7 mouse cellular contexts compared by ENCODE assay signal in genomic region chr11:87109519-87110171, GRCm38 (mm10). TPM values are rescaled to one million over a fixed set of nuclear protein-coding genes. Genes with fewer than 3 reads are reported as not detected.
DNase-seq lines count a peak whose midpoint lies in the region; ATAC-seq lines count a peak whose summit lies in the region.

No protein-coding gene starts in this region.

- H3K4me2 ChIP-seq in heart, embryonic 13.5 days = peak overlapping the region; percentile 76
- H3K4me2 ChIP-seq in limb, embryonic 13.5 days (replicated peaks) = peak overlapping the region; percentile 73

- peaks cover 45% of the 10 kb centered on the region for H3K36me3 ChIP-seq in heart, embryonic 13.5 days
- H3K36me3 ChIP-seq in limb, embryonic 13.5 days = peaks cover 29% of the 10 kb centered on the region

- H3K9ac ChIP-seq in heart, embryonic 13.5 days = peak overlapping the region; percentile 98
- H3K9ac ChIP-seq in limb, embryonic 13.5 days = peak overlapping the region; percentile 99

- peak; percentile 44 for DNase-seq in thymus, postnatal 14 days
- no peak for DNase-seq in thymus, postnatal 0 days (ENCODE audit: low spot score)

- peak overlapping the region; percentile 77 for H3K27ac ChIP-seq in brown adipose tissue, adult 24 weeks (replicated peaks; ENCODE audit: low read depth, low read length)
- peak overlapping the region; percentile 98 for H3K27ac ChIP-seq in heart, embryonic 13.5 days (replicated peaks)
- H3K27ac ChIP-seq in limb, embryonic 13.5 days = peak overlapping the region; percentile 97

- H3K4me1 ChIP-seq in brown adipose tissue, adult 24 weeks (ENCODE audit: control insufficient read depth, insufficient read depth, insufficient read length, low read length) = no peaks in the 10 kb centered on the region
- H3K4me1 ChIP-seq in heart, embryonic 13.5 days = peaks cover 35% of the 10 kb centered on the region
- peaks cover 33% of the 10 kb centered on the region for H3K4me1 ChIP-seq in limb, embryonic 13.5 days

- no peaks in the 10 kb centered on the region for H3K9me3 ChIP-seq in heart, embryonic 13.5 days
- no peaks in the 10 kb centered on the region for H3K9me3 ChIP-seq in limb, embryonic 13.5 days

- peak overlapping the region; percentile 75 for H3K4me3 ChIP-seq in brown adipose tissue, adult 24 weeks (ENCODE audit: insufficient read depth, low read depth, low read length)
- H3K4me3 ChIP-seq in heart, embryonic 13.5 days = peak overlapping the region; percentile 96
- H3K4me3 ChIP-seq in limb, embryonic 13.5 days = peak overlapping the region; percentile 99

- WGBS in heart, embryonic 13.5 days = under 1% methylated on average over 42 of the region's 42 CpGs
- under 1% methylated on average over 42 of the region's 42 CpGs for WGBS in limb, embryonic 13.5 days

- H3K27me3 ChIP-seq in heart, embryonic 13.5 days (replicated peaks) = no peaks in the 10 kb centered on the region
- H3K27me3 ChIP-seq in limb, embryonic 13.5 days = no peaks in the 10 kb centered on the region

- no peak for ATAC-seq in heart, embryonic 13.5 days (ENCODE audit: extremely low read depth, insufficient number of reproducible peaks, low FRiP score, low TSS enrichment)
- ATAC-seq in limb, embryonic 13.5 days (ENCODE audit: low FRiP score, low read depth) = no peak
- ATAC-seq in monocyte, adult 5-6 weeks (replicated peaks; ENCODE audit: insufficient number of reproducible peaks, low FRiP score, low TSS enrichment, poor library complexity, severe bottlenecking) = peak; percentile 0; the same call in 1 of the 2 replicates
- ATAC-seq in inflammation-experienced regulatory T-cells, adult 6 months = no peak

RNA-seq across cellular contexts. Expression of gene Ska2, which starts 0.6 kb away (rescaled TPM):
- polyA plus RNA-seq in thymus, postnatal 0 days (2015; fragmentation: Nextera tagmentation; extraction: Ambion mirVana) = 59.6 and 59.7 TPM in 2 replicates
- polyA plus RNA-seq in brown adipose tissue, adult 24 weeks (2012; ENCODE audit: insufficient read depth, insufficient read length, missing spikeins) = 5.8 and 6.4 TPM in 2 replicates
- polyA plus RNA-seq in heart, embryonic 13.5 days (2015; fragmentation: Nextera tagmentation; extraction: Ambion mirVana) = 56.8 and 63.4 TPM in 2 replicates
- 86.2 and 86.3 TPM in 2 replicates for polyA plus RNA-seq in limb, embryonic 13.5 days (2015; fragmentation: Nextera tagmentation; extraction: Ambion mirVana)
- total RNA-seq in monocyte, adult 5-6 weeks (2017) = 6.1 to 9.4 TPM (median 6.7 TPM) in 3 replicates
- 10 to 100 TPM; 11.2 to 33.8 (median 18.3) TPM for polyA plus RNA-seq in inflammation-experienced regulatory T-cells, adult 6 months (2017; shearing (Covaris generic))

RNA-seq across cellular contexts. Expression of gene Prr11, which starts 1.1 kb away (rescaled TPM):
- polyA plus RNA-seq in thymus, postnatal 0 days (2015; fragmentation: Nextera tagmentation; extraction: Ambion mirVana) = 5.6 and 5.8 TPM in 2 replicates
- polyA plus RNA-seq in brown adipose tissue, adult 24 weeks (2012; ENCODE audit: insufficient read depth, insufficient read length, missing spikeins) = 0.67 TPM in 1 of 2 replicates, not detected in the other
- 6.3 and 6.9 TPM in 2 replicates for polyA plus RNA-seq in heart, embryonic 13.5 days (2015; fragmentation: Nextera tagmentation; extraction: Ambion mirVana)
- polyA plus RNA-seq in limb, embryonic 13.5 days (2015; fragmentation: Nextera tagmentation; extraction: Ambion mirVana) = 6.7 and 7.9 TPM in 2 replicates
- total RNA-seq in monocyte, adult 5-6 weeks (2017) = 0.29 to 0.64 TPM in 2 of 3 replicates, not detected in the other
- polyA plus RNA-seq in inflammation-experienced regulatory T-cells, adult 6 months (2017; shearing (Covaris generic)) = 10 to 100 TPM in 1 of 3 experiments, 1 to 10 TPM in 1, under 1 TPM in 1; 0.86 to 14.3 (median 2.0) TPM

RNA-seq across cellular contexts. Expression of gene Trim37, which starts 17.2 kb away (rescaled TPM):
- 26.4 and 27.1 TPM in 2 replicates for polyA plus RNA-seq in thymus, postnatal 0 days (2015; fragmentation: Nextera tagmentation; extraction: Ambion mirVana)
- 5.6 and 6.4 TPM in 2 replicates for polyA plus RNA-seq in brown adipose tissue, adult 24 weeks (2012; ENCODE audit: insufficient read depth, insufficient read length, missing spikeins)
- polyA plus RNA-seq in heart, embryonic 13.5 days (2015; fragmentation: Nextera tagmentation; extraction: Ambion mirVana) = 17.1 and 18.1 TPM in 2 replicates
- polyA plus RNA-seq in limb, embryonic 13.5 days (2015; fragmentation: Nextera tagmentation; extraction: Ambion mirVana) = 21.3 and 25.0 TPM in 2 replicates
- 11.8 to 19.2 TPM (median 15.1 TPM) in 3 replicates for total RNA-seq in monocyte, adult 5-6 weeks (2017)
- 1 to 10 TPM; 5.0 to 9.7 (median 7.6) TPM for polyA plus RNA-seq in inflammation-experienced regulatory T-cells, adult 6 months (2017; shearing (Covaris generic))

RNA-seq across cellular contexts. Expression of gene Smg8, which starts 23.1 kb away (rescaled TPM):
- 17.1 and 17.9 TPM in 2 replicates for polyA plus RNA-seq in thymus, postnatal 0 days (2015; fragmentation: Nextera tagmentation; extraction: Ambion mirVana)
- polyA plus RNA-seq in brown adipose tissue, adult 24 weeks (2012; ENCODE audit: insufficient read depth, insufficient read length, missing spikeins) = 5.2 and 5.4 TPM in 2 replicates
- polyA plus RNA-seq in heart, embryonic 13.5 days (2015; fragmentation: Nextera tagmentation; extraction: Ambion mirVana) = 11.9 and 13.7 TPM in 2 replicates
- 24.8 and 24.9 TPM in 2 replicates for polyA plus RNA-seq in limb, embryonic 13.5 days (2015; fragmentation: Nextera tagmentation; extraction: Ambion mirVana)
- 11.8 to 26.0 TPM (median 23.3 TPM) in 3 replicates for total RNA-seq in monocyte, adult 5-6 weeks (2017)
- 1 to 10 TPM; 5.2 to 6.9 (median 6.0) TPM for polyA plus RNA-seq in inflammation-experienced regulatory T-cells, adult 6 months (2017; shearing (Covaris generic))

RNA-seq across cellular contexts. Expression of gene Gdpd1, which starts 35.8 kb away (rescaled TPM):
- 12.6 and 14.6 TPM in 2 replicates for polyA plus RNA-seq in thymus, postnatal 0 days (2015; fragmentation: Nextera tagmentation; extraction: Ambion mirVana)
- polyA plus RNA-seq in brown adipose tissue, adult 24 weeks (2012; ENCODE audit: insufficient read depth, insufficient read length, missing spikeins) = 0.71 and 1.8 TPM in 2 replicates
- 23.1 and 29.4 TPM in 2 replicates for polyA plus RNA-seq in heart, embryonic 13.5 days (2015; fragmentation: Nextera tagmentation; extraction: Ambion mirVana)
- 26.8 and 28.3 TPM in 2 replicates for polyA plus RNA-seq in limb, embryonic 13.5 days (2015; fragmentation: Nextera tagmentation; extraction: Ambion mirVana)
- total RNA-seq in monocyte, adult 5-6 weeks (2017) = not detected in 3 replicates
- under 1 TPM in 1 of 3 experiments, not detected in 2; 0.71 TPM for polyA plus RNA-seq in inflammation-experienced regulatory T-cells, adult 6 months (2017; shearing (Covaris generic))
